Mouse (Mus musculus): ENCODE measurements at regions not wholly inside any gene's neighbourhood (a gene's known extent, or its start where the extent isn't known, plus 50 kb on each side); places are given as distances from the start of the nearest gene placed in this dataset.

- DNase-seq (ENCODE audit: low spot score in 2 of 2): no peak
Measured at GRCm38 (mm10) chr19:28205691-28206090, 194.7 kb upstream of the Rfx3 start.

DNA sequence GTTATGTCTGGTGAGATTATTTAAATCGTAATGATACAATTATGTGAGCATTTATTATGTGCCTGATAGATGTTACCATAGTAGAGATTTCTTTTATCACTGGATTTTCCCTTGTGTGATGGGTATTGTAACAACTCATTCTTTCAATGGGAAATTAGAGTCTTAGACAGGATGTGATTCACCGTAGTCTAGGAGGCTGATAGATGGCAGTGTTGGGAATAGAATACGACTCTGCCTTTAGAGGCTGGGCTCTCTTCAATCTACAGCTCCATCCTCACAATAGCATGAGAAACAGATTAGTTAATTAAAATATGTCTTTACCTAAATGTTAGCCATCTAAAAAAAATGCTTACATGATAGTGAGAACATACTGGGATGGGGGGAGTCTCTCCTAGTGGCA, 192.8 kb upstream of the Rfx3 start:
- DNase-seq (ENCODE audit: low spot score in 2 of 2): no peak

DNA sequence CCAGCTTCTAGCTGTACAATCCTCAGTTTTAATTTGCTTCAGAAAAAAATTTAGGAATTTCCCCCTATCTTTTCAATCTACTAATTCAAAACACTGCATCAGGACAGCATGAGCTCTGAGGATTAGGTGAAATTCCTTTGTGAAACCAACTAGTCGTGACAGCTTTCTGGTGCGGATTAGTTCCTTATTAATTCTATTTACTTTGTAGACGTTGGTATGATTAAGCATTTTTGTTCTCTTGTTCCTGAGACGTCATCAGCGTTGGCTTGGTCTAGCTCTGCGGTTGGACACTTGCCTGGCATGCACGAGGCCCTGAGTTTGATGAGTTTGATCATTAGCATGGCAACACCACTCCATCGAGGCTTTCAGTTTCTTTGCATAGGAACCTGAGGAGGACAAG, 188.4 kb upstream of the Rfx3 start:
- DNase-seq (ENCODE audit: low spot score in 2 of 2): no peak

- DNase-seq (ENCODE audit: low spot score in 2 of 2): no peak
Measured at GRCm38 (mm10) chr19:28196881-28197280, 185.9 kb upstream of the Rfx3 start.

DNA sequence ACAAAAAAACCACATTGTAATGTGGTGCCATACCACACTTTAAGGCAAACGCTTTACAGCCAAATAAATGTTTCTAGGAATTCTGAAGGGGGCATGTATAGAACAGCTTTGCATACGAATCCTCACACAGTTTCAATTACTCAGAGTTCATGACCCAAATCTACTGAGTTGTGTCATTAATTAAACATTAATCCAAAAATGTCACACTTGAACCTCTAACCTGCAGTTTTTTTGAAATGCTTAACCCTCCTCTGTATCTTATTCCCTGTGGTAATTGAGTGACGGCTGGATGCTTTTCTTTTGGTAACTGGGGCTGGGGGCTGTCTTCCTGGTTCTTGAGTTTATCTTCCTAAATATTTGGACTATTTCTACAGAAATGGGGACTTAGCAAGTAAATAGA, 181.3 kb upstream of the Rfx3 start:
- DNase-seq (ENCODE audit: low spot score in 2 of 2): no peak

DNA sequence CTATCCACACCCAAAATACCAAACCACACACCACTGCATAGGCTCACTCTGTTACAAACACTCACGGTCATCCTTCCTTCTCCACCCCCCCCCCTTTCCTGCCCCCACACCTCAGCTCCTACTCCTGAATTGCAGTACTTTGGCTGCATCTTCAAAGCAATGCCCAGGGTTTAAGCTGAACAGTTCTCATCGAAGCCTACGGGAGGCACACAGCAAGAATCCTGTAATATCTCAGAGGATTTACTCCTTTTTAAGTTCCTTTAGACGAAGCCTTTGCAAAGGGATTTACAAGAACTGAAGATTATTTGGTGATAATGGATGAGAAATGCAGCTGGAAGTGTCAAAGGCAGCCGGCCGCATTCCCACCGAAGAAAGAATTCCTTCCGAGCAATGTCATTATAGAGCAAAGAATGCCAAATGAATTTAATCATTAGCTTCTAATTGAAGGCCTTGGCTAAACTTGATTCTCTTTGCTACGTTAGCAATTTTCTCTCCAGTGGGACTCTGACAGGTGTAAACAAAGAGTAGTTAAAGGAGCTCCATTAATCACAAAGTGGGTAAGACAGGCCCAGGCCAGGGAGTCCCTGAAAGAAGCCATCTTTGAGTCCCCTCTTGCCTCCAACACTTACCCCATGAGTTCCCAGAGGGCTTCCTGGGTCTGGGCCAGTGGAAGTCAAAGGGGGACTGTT, 180.6 kb upstream of the Rfx3 start:
- DNase-seq (ENCODE audit: low spot score in 2 of 2): no peak

- DNase-seq (ENCODE audit: low spot score in 2 of 2): no peak
Measured at GRCm38 (mm10) chr19:28190250-28190649, 179.3 kb upstream of the Rfx3 start.

DNA sequence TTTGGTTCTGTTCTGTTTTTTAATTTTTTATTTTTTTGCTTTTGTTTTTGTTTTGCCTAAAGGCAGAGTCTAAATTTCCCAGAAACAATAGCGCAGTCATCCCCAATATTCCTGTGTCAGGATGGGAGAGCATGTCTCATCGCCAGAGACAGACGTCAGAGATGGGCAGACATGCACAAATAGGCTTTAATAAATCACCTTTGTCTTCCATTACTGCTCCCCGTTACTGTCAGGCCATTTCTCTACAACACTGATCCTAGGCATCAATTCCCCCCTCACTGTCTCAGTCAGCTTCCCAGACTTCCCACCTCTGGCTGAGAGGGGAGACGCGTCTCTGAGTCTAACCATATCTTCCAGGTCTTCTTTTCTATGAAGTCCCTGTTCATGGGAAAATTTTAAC, 177.4 kb upstream of the Rfx3 start:
- DNase-seq (ENCODE audit: low spot score in 2 of 2): no peak

DNA sequence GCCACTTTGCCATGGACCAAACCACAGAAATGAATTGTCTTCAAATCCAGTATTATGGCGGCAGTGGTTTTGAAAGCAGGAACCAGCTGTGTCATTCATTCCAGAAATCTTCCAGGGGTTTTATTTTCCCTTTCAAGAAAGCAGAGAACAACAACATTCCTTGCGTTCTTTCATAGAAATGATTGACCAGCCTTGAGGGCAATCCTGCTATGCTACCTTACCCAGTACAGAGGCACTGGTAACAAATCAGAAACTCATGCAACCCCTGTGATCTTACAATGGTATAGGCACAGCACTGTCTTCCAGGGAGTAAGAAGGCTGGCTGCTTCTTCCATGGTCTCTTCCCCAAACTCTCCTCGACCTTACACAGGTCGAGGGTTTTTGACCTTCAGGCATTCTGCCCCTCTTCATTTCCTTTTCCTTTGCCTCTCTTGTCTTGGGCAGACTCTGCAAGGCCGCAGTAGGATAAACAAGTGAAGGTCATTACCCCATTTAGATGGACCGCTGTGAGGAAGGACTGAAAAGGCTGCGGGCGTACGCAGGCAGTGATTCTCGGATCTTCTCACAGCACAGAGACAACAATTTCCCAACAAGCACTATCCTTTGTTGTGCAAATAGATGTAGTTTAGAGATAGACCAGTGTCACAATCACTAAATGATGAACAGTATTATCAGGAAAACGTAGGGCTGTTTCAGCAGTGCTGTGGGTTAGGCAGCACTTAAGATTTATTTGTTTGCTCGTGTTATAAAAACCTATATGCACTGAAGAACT, 171.6 kb upstream of the Rfx3 start:
- DNase-seq (ENCODE audit: low spot score in 2 of 2): no peak

DNA sequence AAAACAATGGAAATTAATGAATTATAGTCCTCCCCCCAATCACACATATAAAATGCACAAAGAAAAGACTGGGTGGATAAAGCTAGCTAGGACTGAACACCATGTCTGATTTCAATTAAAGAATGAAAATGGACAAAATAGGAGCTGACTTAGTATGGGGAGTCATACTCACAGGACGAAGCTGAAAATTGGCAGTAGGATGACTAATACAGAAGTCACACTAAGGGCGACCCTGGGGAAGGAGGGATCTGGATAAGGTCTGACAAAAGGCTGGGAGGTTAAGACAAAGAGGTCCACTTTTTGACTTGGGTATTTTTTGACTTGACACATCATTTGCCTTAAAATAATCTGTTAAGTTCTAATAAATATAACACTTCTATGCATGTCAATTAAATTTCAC, 170.2 kb upstream of the Rfx3 start:
- DNase-seq (ENCODE audit: low spot score in 2 of 2): no peak

DNA sequence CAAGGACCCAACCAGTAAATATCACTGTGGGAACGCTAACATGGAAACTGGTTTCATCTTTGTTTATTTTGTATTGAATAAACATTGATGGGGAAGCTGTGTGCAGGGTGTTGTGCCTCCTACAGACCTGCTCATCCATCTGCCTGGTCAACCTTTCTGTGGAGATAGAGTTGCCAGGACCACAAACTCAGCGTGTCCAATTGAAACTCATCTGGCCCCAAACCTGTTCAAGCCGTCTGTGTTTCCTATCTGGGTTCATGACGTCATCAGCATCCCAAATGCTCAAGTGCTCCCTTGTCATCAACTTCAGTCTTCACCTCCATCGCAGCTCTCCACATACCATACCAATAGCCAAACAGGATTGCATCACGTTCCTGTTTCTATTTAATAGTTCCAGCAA, 167.1 kb upstream of the Rfx3 start:
- DNase-seq (ENCODE audit: low spot score in 2 of 2): no peak

GRCm38 (mm10) chr19:28176821-28177220, 165.9 kb upstream of the Rfx3 start:
- no peak for DNase-seq (ENCODE audit: low spot score in 2 of 2)

GRCm38 (mm10) chr19:28171836-28172534, 161.0 kb upstream of the Rfx3 start:
- DNase-seq (ENCODE audit: low spot score in 2 of 2): no peak

GRCm38 (mm10) chr19:28167451-28168165, 156.6 kb upstream of the Rfx3 start:
- no peak for DNase-seq (ENCODE audit: low spot score in 2 of 2)

DNA sequence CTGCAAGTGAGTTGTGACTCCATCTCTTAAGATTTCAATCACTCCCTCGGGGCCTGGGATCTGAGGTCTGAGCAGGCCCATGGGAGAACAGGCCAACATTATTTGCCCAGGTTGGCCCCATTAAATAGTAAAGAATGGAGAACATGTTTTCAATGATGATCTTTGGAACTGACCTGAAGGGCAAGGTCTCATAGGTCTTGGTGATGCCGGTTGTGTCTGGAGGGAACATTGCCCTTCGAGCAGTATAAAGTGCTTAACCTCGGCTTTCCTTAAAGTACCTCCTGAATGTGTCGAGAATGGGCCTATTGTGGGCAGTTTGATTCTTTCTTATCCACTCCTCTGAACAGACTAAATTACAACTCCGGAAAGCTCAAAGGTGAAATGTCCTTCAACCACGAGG, 155.7 kb upstream of the Rfx3 start:
- DNase-seq (ENCODE audit: low spot score in 2 of 2): no peak

GRCm38 (mm10) chr19:28165901-28166361, 155.0 kb upstream of the Rfx3 start:
- DNase-seq (ENCODE audit: low spot score in 2 of 2): peak; percentile 27 to 47

DNA sequence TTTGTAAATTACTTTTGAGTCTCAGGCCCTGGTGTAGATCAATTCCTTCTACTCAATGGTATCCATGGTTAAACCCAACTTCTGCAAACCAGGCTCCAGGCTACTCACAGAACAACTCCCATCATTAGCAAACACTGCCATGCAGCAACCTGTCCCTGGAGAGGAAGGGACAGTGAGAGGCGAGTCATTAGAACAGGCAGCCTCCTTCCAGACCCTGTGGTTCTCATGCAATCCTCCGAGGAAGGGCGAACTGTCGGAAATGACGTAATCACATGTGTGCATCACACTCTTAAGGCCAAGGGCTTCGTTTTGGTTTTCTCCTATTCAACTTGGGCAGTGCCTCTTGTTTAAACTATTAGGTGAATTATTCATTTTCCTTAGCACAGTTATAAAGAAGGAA, 152.2 kb upstream of the Rfx3 start:
- no peak for DNase-seq (ENCODE audit: low spot score in 2 of 2)

DNA sequence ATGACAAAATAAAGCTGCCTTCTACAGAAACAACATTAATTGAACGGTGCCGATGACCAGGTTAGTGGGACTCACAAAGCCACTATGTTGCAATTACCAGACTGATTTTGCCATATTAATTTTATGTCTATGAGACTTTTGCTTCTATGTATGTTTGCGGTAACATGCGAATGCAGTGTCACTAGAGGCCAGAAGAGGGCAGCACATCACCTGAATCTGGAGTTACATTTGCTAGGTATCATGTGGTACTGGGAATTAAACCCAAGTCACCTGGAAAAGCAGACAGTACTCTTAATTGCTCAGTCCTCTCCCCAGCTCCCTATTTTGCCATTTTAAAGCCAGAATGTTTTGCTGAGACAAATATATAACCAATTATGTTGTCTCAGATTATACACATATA, 149.6 kb upstream of the Rfx3 start:
- DNase-seq (ENCODE audit: low spot score in 2 of 2): no peak

DNA sequence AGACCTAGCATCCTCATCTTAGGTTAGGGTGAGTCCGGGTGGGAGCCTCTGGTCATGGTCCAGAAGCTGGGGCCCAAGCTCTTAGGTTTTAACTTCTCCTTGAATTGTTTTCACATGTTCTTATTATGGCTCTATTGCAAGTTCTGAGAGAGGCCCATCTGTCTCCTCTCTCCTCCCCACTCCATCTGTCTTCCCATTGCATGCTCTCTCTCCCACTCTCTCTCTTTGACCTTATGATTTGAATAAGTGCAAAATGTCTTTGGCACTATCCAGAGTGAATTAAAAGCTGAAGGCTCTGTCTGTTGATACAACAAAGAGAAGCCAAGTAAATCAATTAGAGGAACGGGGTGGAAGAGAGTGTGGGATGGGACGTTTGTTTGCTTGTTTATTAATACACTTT, 146.2 kb upstream of the Rfx3 start:
- DNase-seq (ENCODE audit: low spot score in 2 of 2): no peak

- DNase-seq (ENCODE audit: low spot score in 2 of 2): no peak
Measured at GRCm38 (mm10) chr19:28137581-28137980, 126.6 kb upstream of the Rfx3 start.

- no peak for DNase-seq (ENCODE audit: low spot score in 2 of 2)
Measured at GRCm38 (mm10) chr19:28134806-28135205, 123.8 kb upstream of the Rfx3 start.

Data from gastrocnemius, postnatal 4 days (tissue).